Mouse (Mus musculus) left cerebral cortex, adult 2 months (tissue): ENCODE results near the gene Tmem184b. TPM values are rescaled to one million over a fixed set of nuclear protein-coding genes. Genes with fewer than 3 reads are reported as not detected.

Experiments used
- DNase-seq, 2 experiments: peaks; one replicate each; pipeline ENCODE4 v3.0.0; 2021 to 2022; ENCODE audit warnings: low spot score in 2 of 2, mixed read lengths in 1 of 2; ENCODE audit errors: extremely low spot score in 1 of 2
- H3K27ac ChIP-seq: fragments of 200-600 bp; 2 replicates; pipeline ENCODE4 v1.8.1; 2022
- H3K4me3 ChIP-seq: fragments of 200-600 bp; 2 replicates; pipeline ENCODE4 v1.8.1; 2022
- CTCF ChIP-seq: fragments of 200-600 bp; IDR thresholded peaks from 2 replicates; pipeline ENCODE4 v1.8.1; 2022; ENCODE audit warnings: antibody characterized with exemption, mild to moderate bottlenecking, moderate library complexity
- intact Hi-C: fragments of 180-260 bp; cut with DNase I; formaldehyde crosslinking; loops from one replicate; pipeline ENCODE4 v1.15.1; 2025
- total RNA-seq, 2 experiments: library from RNA; stranded (reverse); gene quantifications; 2 replicates each; pipeline ENCODE4 v1.2.3; 2021

Tmem184b gene
- total RNA-seq, 2 experiments from 2014 or later: 73.7 to 82.2 TPM

DNA sequence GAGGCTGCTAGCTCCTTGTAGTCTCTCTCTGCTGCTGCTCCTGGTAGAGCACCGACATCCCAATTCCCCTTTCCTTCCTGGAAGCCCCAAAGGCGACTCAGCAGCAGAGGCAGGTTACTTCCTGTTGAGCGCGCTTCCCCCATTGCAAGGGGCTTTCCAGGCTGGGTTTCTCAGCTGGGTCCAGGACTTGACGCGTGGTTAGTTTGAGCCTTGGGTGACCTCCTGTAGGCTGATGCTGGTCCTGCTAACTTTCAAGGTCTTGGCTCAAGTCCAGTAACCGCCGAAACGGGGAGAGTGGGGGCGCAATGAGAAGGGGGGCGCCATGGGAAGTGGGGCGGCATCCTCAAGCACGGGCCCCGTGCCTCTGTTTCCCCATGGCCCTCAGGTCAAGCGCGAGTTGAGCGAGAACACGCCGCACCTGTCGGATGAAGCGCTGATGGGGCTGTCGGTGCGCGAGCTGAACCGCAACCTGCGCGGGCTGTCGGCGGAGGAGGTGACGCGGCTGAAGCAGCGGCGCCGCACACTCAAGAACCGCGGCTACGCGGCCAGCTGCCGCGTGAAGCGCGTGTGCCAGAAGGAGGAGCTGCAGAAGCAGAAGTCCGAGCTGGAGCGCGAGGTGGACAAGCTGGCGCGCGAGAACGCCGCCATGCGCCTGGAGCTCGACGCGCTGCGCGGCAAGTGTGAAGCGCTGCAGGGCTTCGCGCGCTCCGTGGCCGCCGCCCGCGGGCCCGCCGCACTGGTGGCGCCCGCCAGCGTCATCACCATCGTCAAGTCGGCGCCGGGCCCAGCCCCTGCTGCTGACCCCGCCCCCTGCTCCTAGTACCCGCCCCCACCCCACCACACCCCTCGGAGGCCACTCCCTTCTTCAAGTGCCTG lies 46.1 kb downstream of the Tmem184b start:
- Histone ChIP-seq H3K4me3 (peak overlapping the region; percentile 45), H3K27ac (no peak overlapping the region)
- intact Hi-C loops: no loop called here
- peak; percentile 21 for TF ChIP-seq CTCF
- DNase-seq: peak; percentile 53 to 69

DNA sequence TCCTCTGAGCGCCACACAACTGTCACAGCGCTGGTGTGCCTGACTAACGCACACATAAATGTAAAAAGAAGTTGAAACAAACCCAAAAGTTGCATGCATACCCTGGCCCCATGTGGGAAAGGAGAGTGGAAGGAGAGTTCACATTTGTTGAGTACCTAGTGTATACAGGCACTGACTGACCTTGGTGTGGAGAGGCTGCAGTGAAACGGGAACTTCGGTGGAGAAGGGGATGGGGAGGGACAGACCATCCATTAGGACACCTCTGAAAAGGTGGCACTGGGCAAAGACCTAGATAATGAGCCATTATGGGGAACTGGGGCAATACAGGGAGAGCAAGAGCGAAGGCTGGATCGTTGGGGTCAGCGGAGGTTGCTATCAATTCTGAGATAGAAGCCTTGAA lies 46.9 kb downstream of the Tmem184b start:
- DNase-seq: no peak
- intact Hi-C loops: no loop called here
- no peak overlapping the region for H3K4me3 ChIP-seq
- no peak overlapping the region for H3K27ac ChIP-seq
- TF ChIP-seq CTCF: no peak

DNA sequence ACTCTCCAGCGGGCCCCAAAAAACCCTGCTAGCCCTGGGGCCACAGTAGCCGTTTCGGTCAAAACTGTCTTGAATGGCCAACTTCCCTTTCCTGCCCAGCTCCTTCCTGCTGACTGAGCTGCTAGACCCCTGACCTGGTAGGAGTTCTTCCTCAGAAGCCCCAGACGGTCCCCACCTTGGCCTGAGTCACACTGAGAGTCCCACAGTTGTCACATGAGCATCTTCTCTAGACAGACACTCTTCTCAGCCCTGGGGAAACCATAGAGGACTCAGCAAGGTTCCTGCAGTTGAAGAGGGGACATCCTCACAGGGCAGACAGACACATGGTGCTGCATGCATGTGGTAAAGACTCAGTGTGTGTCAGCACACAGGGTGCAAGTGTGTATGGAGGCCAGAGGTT lies 48.8 kb downstream of the Tmem184b start:
- Histone ChIP-seq H3K4me3 (no peak overlapping the region), H3K27ac (no peak overlapping the region)
- intact Hi-C loops: no loop called here
- no peak for DNase-seq
- no peak for TF ChIP-seq CTCF

DNA sequence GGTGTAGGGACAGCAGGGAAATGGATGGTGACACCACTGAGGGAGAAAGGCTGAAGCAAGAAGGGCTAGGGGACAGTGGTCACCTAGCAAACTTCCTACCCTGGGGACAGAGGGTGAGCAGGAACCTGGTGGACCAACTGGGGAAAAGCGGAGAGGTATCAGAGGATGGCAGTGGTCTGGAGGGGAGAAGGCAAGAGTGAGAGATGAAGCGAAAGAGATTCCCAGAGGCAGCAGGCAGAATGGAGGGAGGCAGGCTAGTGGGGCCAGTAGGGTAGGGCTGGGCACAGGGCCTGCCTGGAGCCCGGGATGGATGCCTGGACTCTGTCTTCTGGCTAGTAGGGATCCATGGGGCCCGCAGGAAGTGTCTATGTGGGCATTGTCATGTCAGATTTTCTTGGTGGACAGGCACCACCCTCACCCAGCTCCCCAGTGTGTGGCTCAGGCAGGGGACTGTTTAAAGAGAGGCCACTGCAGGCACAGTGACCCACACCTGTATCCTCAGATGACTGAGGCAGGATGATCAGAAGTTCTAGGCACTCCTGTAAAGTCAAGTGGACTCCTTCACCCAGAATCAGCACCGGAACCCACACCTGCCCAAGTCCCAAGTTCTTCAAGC lies 49.6 kb downstream of the Tmem184b start:
- Histone ChIP-seq H3K4me3 (no peak overlapping the region), H3K27ac (no peak overlapping the region)
- no peak for DNase-seq
- intact Hi-C loops: no loop called here
- no peak for TF ChIP-seq CTCF

DNA sequence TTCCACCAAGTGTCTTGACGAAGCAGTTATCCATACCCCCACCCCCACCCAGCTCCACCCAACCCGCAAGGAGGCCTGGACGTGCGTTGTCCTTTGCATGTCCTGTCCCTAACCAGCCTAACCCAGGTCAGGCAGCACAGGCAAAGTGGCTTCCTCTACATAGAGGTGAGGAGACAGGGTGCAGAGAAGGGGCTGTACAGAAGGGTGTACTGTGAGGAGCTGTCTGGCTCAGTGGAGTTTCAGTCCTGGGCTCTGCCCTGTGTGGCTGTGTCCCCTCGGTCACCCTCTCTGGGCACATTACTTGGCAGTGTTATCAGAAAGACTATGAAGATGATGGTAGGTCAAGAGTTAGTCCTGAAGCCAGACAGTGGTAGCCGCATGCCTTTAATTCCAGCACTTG lies 50.9 kb downstream of the Tmem184b start:
- intact Hi-C loops: no loop called here
- no peak for TF ChIP-seq CTCF

DNA sequence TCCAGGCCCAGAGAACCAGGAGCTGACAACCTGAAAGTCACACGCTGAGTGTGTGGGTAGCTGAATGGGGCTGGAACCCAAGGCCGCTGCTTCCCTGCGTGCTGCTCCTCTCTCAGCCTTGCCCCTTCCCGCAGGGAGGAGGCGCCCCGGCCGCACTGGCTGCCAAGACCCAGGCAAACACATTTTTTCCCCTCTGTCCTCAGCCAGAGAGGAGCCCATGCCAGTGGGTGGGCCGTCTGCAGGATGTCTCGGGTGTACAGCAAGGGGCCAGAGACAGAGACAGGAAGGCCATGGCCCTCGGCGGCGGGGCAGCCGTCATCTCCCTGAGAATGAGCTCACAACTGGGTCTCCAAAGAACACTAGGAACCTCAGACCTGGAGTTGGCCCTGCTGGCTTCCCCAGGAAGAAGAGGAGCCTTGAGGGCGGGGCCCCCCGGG lies 52.0 kb downstream of the Tmem184b start:
- H3K27ac ChIP-seq: no peak overlapping the region
- no peak overlapping the region for H3K4me3 ChIP-seq
- no peak for DNase-seq
- intact Hi-C loops: no loop called here
- TF ChIP-seq CTCF: no peak

More for the DNA sequence above, 50.9 kb downstream of the Tmem184b start:
- no peak for DNase-seq
- H3K4me3 ChIP-seq: no peak overlapping the region
- H3K27ac ChIP-seq: no peak overlapping the region

DNA sequence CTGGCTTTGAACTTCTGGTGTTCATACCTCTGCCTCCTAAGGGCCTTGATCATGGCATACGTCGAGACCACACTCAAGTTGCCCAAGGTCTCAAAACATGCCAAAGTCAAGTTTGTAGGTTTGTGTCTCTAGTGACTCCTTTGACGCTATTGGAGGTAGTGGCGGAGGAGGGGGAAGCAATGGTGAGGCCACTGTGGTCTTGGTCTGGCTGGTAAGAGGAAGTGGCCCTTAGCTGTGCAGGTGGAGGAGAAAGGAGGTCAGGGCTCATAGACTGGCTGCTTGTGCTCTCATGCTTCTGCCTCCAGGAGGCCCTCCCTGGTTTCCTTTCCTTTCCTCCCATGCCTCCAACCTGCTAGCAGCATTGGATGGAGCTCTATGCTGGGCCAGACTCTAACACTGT lies 52.5 kb downstream of the Tmem184b start:
- DNase-seq: no peak
- intact Hi-C loops: no loop called here
- no peak overlapping the region for H3K4me3 ChIP-seq
- no peak for TF ChIP-seq CTCF
- H3K27ac ChIP-seq: no peak overlapping the region

DNA sequence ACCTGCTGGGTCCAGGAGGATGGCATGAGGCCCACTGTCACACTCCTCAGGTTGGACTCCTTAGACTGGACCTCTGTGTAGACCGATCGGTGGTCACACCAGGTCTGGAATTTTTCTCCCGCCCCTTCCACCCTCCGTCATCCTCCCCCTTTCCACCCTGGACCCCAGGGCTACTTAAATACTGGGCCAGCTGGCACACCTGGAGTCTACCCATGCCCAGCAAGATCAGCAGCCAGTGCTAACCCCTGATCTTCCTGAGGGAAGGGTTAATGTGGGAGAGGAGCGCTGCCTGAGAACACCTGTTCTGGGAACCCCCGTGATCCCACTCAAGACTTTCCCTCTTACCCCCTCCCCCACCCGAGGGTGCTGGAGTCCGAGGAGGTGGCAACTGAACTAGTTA lies 54.7 kb downstream of the Tmem184b start:
- no peak overlapping the region for H3K27ac ChIP-seq
- no peak for DNase-seq
- no peak for TF ChIP-seq CTCF
- peak overlapping the region; percentile 79 for H3K4me3 ChIP-seq
- intact Hi-C loops: no loop called here

DNA sequence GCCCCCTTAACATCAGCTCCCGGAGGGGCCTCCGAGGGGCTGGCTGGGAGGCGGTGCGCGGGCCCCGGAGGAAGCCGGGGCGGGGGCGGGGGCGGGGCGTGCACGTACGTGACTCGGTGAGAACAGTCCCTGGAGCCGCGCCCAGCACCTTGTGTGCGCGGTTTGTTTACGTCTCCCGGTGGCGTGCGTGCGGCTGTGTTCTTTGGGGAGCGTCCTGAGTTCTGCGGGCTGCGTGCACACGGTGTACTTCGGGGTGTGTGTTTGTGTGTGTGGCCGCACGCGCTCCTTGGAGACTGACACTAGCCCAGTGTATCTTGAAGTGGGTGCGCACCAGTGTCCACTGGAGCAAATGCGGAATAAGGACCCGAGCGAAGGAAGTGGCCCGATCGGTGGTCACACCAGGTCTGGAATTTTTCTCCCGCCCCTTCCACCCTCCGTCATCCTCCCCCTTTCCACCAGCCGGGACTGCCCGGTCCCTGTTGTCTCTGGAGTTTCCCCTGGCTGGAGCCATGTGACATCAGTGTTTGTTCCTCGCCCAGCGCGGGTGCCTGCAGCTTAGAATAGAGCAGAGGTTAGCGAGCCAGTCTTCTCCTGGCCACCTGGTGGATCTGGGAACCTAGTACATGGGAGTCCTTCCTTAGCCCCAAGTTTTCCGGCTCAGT lies 55.4 kb downstream of the Tmem184b start:
- Histone ChIP-seq H3K4me3 (peak overlapping the region; percentile 79), H3K27ac (peak overlapping the region; percentile 68)
- DNase-seq: peak in 1 of 2 experiments; percentile 38
- TF ChIP-seq CTCF: peak; percentile 18
- intact Hi-C loops: no loop called here

DNA sequence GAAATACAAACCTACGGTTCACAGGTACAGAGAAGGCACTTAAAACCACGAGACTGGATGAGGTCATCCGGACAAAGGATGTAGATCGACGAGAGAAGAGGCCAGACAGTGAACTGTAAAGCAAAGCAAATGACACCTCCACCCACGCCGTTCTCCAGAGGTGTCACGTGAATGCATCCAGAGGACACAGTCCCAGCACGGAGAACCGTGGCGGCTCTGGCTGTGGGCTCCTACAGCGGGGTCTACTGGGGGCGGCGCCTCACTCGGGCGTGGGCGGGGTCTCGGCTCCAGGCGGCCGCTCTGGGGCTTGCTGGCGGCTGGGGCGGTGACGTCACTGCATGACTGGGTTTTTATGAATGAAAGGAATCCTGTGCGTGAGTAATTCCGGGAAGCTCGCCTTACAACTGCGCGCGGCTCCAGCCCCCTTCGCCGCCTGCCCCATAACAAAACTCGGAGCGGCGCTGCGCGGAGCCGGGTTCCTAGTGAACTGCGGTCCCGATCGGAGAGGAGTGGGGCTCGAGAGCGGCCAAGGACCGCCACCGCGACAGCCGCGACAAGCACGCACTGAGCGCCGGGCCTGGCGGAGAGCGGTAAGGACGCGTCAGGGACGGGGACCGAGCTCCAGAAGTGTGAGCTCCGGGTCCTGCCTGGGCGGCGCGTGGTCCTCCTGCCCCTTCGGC lies 56.1 kb downstream of the Tmem184b start:
- intact Hi-C loops: no loop called here
- TF ChIP-seq CTCF: no peak; the same call in 1 of the 2 replicates
- peak overlapping the region; percentile 68 for H3K27ac ChIP-seq
- H3K4me3 ChIP-seq: peak overlapping the region; percentile 79
- DNase-seq: peak; percentile 84 to 86

DNA sequence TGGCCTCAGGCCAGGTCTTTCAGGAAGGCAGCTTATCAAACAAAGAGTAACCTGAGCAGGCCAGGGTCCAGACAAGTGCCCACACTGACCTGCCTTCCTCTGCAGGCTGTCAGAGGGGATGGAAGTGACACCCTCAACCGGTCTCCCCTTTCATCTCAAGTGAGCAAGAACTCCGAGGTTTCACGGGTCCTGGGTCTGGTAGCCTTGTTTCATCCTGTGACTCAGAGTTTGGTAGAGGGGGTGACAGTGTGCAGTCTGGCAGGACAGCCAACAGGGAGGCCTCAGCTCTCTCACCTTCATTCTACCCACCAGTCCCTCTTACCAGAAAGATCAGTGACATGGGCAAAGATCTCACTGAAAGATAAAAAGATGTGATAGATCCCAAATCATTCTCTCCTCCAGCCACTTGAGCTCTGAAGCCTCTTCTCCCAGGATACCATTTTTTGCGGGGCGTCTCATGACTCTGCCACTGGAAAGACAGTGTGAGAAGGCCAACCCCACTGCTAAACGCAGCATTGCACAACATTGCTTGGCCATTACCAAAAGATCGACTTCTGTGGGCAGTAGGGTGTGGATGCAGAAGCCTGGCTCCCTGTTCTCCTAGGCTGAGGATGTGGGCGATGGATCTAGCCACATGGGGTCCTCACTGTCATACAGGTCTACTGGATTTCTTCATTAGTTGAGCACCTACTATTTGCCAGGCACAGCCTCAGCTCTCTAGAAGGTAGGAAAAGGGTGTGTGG lies 57.1 kb downstream of the Tmem184b start, which contains the start of gene Maff:
Maff (plus strand) TSS at position 571 of the 743 bp plus-strand sequence.
- DNase-seq: no peak
- intact Hi-C loops: no loop called here
- TF ChIP-seq CTCF: no peak
- Histone ChIP-seq H3K4me3 (peak within 1 kb of the TSS; percentile 79), H3K27ac (peak within 1 kb of the TSS; percentile 68; the same call in 1 of the 2 replicates)
